Mouse (Mus musculus) midbrain, embryonic 14.5 days (tissue): Measurements from ENCODE around the gene Trpc1. TPM values are rescaled to one million over a fixed set of nuclear protein-coding genes. Genes with fewer than 3 reads are reported as not detected.
A peak's percentile ranks its signal among the peaks of the same experiment; 100 is the strongest.

Experiments
- ATAC-seq: fragments of 200-750 bp; cut with Nextera tagmentation; 2 replicates; pipeline ENCODE4 v1.8.0; 2017; ENCODE audit warnings: moderate number of reproducible peaks, moderate library complexity; ENCODE audit not compliant: low FRiP score, low TSS enrichment
- DNase-seq: peaks from one replicate; pipeline ENCODE4 v3.0.0-alpha.2; 2015
- H3K27ac ChIP-seq: fragments of 300-500 bp; sonication (generic); replicated peaks from 2 replicates; pipeline ENCODE4 v1.5.1; 2014; ENCODE audit warnings: mild to moderate bottlenecking, low read depth, low read length, moderate library complexity
- H3K27me3 ChIP-seq: fragments of 300-500 bp; sonication (generic); 2 replicates; pipeline ENCODE4 v1.6.1; 2014; ENCODE audit warnings: low read length, control low read depth, mixed read lengths; ENCODE audit not compliant: control insufficient read depth, insufficient read depth
- H3K36me3 ChIP-seq: fragments of 300-500 bp; sonication (generic); 2 replicates; pipeline ENCODE4 v1.6.1; 2014; ENCODE audit warnings: low read length, control low read depth; ENCODE audit not compliant: control insufficient read depth, insufficient read depth
- H3K4me1 ChIP-seq: fragments of 300-500 bp; sonication (generic); 2 replicates; pipeline ENCODE4 v1.6.1; 2014; ENCODE audit warnings: mild to moderate bottlenecking, antibody characterized with exemption, low read length, control low read depth; ENCODE audit not compliant: control insufficient read depth, insufficient read depth
- H3K4me2 ChIP-seq: fragments of 300-500 bp; sonication (generic); 2 replicates; pipeline ENCODE4 v1.6.1; 2014; ENCODE audit warnings: mild to moderate bottlenecking, low read length, moderate library complexity
- H3K4me3 ChIP-seq: fragments of 300-500 bp; sonication (generic); replicated peaks from 2 replicates; pipeline ENCODE4 v1.5.1; 2014; ENCODE audit warnings: low read depth, low read length
- H3K9ac ChIP-seq: fragments of 300-500 bp; sonication (generic); replicated peaks from 2 replicates; pipeline ENCODE4 v1.6.1; 2014; ENCODE audit warnings: mild to moderate bottlenecking, low read length, moderate library complexity
- H3K9me3 ChIP-seq: fragments of 300-500 bp; sonication (generic); 2 replicates; pipeline ENCODE4 v1.6.1; 2016; ENCODE audit warnings: low read length, control low read depth, mixed read lengths; ENCODE audit not compliant: control insufficient read depth
- WGBS: fragments of 180-500 bp; shearing (Covaris S2); extraction: QIAGEN DNeasy Blood & Tissue Kit; methylation state at CpG from one replicate; pipeline ENCODE4 v1.1.7; 2014; 5-methylcytosine and 5-hydroxymethylcytosine counted together
- polyA plus RNA-seq: library from polyadenylated mRNA; unstranded; fragments of >200 nt; fragmentation: Nextera tagmentation; extraction: Ambion mirVana; gene quantifications from 2 replicates; pipeline ENCODE4 v1.2.1, GENCODE M21; 2014

Gene Trpc1
- 10.1 and 10.5 TPM in 2 replicates for polyA plus RNA-seq

GRCm38 (mm10) chr9:95750037-95750511, at the start of gene Trpc1:
Trpc1 (minus strand) TSS chr9:95750375.
- peaks cover 11% of the 10 kb centered on the region; the same call in 1 of the 2 replicates for H3K4me1 ChIP-seq
- ATAC-seq, result peak; percentile 97
- under 1% methylated on average over 54 of the region's 56 CpGs for WGBS

GRCm38 (mm10) chr9:95796323-95796722, 46.1 kb upstream of the Trpc1 start:
- 87% methylated on average over 2 of the region's 2 CpGs for WGBS
- Histone ChIP-seq H3K4me2 (no peak overlapping the region), H3K4me3 (no peak overlapping the region), H3K27ac (no peak overlapping the region), H3K9ac (no peak overlapping the region), H3K9me3 (no peaks in the 10 kb centered on the region; the same call in 1 of the 2 replicates), H3K36me3 (no peaks in the 10 kb centered on the region), H3K4me1 (no peaks in the 10 kb centered on the region), H3K27me3 (no peaks in the 10 kb centered on the region)
- DNase-seq (no peak), ATAC-seq (no peak)

More at GRCm38 (mm10) chr9:95750037-95750511, at the start of gene Trpc1:
- H3K9ac ChIP-seq, result peak within 1 kb of the TSS; percentile 89
- H3K9me3 ChIP-seq, result no peaks in the 10 kb centered on the region
- peak within 1 kb of the TSS; percentile 94 for H3K4me3 ChIP-seq
- H3K27me3 ChIP-seq, result 0 out of 2 replicates have a peak, but pooled peaks cover 9% of the 10 kb centered on the region
- DNase-seq, result peak; percentile 95
- peak within 1 kb of the TSS; percentile 81 for H3K4me2 ChIP-seq
- H3K27ac ChIP-seq, result peak within 1 kb of the TSS; percentile 57
- H3K36me3 ChIP-seq, result no peaks in the 10 kb centered on the region

DNA sequence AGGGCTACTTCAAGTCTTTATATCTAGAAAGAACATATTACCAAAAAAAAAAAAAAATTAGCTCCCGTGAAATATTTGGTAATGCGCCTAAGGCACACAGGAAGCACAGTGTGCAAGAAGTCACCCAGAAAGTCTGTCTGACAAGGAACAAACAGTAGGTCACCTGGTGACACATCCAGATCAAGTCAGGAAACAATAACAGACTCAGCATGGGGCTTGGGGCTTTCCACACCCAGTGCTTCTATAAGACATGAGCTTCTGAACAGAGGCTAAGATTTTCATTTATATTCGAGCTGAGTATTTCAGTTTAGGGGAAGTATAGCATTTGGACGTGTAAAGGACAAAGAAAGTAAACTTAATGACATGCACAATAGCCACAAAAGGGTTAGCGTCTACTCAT, 45.7 kb upstream of the Trpc1 start:
- H3K4me1 ChIP-seq, result no peaks in the 10 kb centered on the region
- no peaks in the 10 kb centered on the region; the same call in 1 of the 2 replicates for H3K9me3 ChIP-seq
- H3K9ac ChIP-seq, result no peak overlapping the region
- H3K27me3 ChIP-seq, result no peaks in the 10 kb centered on the region
- 24% methylated on average over 5 of the region's 5 CpGs for WGBS
- ATAC-seq, result no peak
- H3K36me3 ChIP-seq, result no peaks in the 10 kb centered on the region
- no peak for DNase-seq
- no peak overlapping the region for H3K27ac ChIP-seq
- H3K4me3 ChIP-seq, result no peak overlapping the region
- H3K4me2 ChIP-seq, result no peak overlapping the region

DNA sequence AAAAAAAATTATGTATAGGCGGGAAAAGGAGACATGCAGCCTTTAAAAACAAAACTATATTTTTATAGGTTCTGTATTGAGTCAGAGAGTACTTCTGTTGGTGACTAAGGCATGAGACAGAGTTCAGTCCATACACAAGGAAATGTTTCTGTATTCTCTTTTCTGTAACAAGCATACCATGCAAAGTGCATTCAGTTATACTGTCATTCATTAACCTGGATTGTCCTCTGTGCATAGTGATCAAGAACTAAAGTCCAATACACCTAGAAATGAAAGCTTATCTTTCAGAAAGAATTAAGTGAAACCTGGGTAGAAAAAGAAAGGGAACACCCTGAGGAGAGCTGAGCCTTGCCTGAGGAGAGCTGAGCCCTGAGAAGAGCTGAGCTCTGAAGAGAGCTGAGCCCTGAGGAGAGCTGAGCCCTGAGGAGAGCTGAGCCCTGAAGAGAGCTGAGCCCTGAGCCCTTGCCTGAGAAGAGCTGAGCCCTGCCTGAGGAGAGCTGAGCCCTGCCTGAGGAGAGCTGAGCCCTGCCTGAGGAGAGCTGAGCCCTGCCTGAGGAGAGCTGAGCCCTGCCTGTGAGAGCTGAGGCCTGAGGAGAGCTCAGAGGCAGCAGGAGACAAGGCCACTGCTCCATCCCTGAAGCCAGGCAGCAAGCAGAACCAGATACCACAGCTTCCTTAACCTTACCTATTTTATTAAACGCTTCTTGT, 45.1 kb upstream of the Trpc1 start:
- H3K27ac ChIP-seq, result no peak overlapping the region

DNA sequence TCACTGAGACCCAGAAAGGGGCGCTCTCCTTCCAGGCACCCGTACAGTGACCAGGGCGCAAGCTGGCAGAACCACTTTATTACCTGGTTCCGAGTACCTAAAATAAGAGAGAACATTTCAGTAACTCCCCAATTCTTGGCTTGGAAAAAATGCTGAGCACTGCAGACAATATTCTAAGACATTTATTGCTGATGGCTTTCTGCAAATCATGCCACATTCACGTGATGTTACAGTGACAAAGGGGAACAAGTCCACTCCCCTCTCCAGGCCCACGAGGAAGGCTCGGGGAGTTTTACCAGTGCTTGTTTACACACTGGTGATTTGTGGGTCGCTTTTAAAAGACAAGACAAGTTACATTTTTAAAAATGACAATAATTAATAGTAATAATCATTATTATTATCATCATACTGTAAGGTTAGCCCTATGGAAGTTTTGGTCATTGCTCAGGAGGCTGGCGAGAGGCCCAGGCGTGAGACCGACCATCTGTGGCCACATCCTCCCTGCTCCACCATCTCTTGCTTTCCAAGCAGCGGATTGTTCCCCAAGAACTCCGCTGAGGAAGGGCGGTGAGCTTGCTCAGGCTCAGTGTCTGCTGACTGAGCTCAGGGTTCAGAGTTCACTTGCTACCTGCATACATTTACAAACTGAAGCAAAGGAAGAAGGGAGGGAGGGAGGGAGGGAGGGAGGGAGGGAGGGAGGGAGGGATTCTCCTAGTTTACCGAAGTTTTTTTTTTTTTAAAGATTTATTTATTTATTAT, 44.0 kb upstream of the Trpc1 start:
- no peak overlapping the region for H3K27ac ChIP-seq
- no peak overlapping the region for H3K4me3 ChIP-seq
- H3K9me3 ChIP-seq, result no peaks in the 10 kb centered on the region; the same call in 1 of the 2 replicates
- no peak overlapping the region for H3K9ac ChIP-seq
- 91% methylated on average over 15 of the region's 15 CpGs for WGBS
- ATAC-seq (no peak), DNase-seq (no peak)
- H3K36me3 ChIP-seq, result no peaks in the 10 kb centered on the region
- no peaks in the 10 kb centered on the region for H3K4me1 ChIP-seq
- no peak overlapping the region for H3K4me2 ChIP-seq
- no peaks in the 10 kb centered on the region for H3K27me3 ChIP-seq

More for the DNA sequence above, 45.1 kb upstream of the Trpc1 start:
- WGBS, result 83% methylated on average over 2 of the region's 2 CpGs
- Histone ChIP-seq H3K4me2 (no peak overlapping the region), H3K4me1 (no peaks in the 10 kb centered on the region), H3K4me3 (no peak overlapping the region), H3K9me3 (no peaks in the 10 kb centered on the region; the same call in 1 of the 2 replicates), H3K27me3 (no peaks in the 10 kb centered on the region), H3K36me3 (no peaks in the 10 kb centered on the region), H3K9ac (no peak overlapping the region)
- DNase-seq, result no peak
- no peak for ATAC-seq

DNA sequence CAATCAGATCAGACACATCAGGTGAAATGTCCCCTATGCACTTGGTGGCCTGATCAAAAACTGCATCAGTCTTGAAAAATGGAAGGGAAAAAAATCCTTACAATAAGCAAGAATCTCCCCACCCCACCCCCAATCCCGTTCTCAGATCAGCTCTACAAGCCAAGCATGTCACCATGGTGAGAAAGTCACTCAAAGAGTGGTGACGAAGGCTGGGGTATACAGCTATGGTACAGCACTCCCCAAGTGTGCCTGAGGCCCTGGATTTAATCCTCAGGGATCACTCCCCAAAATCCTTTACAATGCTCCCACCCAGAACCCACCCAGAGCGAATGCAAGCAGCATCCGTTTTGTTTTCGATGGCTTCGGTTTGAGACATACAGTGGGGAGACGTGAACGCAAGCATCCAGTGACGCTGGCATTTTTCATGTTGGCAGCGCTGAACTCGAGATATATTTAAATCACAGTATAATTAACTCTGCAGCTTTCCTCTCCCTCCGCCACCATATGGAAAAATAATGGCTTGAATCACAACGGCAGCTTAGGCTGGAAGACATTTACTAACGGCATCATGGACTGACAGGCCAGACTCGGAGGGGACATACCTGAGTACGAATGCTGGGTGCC, 34.8 kb upstream of the Trpc1 start:
- ATAC-seq, result no peak
- H3K27ac ChIP-seq, result no peak overlapping the region
- no peaks in the 10 kb centered on the region for H3K27me3 ChIP-seq
- H3K4me3 ChIP-seq, result no peak overlapping the region
- no peaks in the 10 kb centered on the region for H3K4me1 ChIP-seq
- no peak overlapping the region for H3K9ac ChIP-seq
- DNase-seq, result no peak
- 78% methylated on average over 16 of the region's 16 CpGs for WGBS
- no peak overlapping the region for H3K4me2 ChIP-seq
- no peaks in the 10 kb centered on the region for H3K36me3 ChIP-seq
- no peaks in the 10 kb centered on the region for H3K9me3 ChIP-seq

DNA sequence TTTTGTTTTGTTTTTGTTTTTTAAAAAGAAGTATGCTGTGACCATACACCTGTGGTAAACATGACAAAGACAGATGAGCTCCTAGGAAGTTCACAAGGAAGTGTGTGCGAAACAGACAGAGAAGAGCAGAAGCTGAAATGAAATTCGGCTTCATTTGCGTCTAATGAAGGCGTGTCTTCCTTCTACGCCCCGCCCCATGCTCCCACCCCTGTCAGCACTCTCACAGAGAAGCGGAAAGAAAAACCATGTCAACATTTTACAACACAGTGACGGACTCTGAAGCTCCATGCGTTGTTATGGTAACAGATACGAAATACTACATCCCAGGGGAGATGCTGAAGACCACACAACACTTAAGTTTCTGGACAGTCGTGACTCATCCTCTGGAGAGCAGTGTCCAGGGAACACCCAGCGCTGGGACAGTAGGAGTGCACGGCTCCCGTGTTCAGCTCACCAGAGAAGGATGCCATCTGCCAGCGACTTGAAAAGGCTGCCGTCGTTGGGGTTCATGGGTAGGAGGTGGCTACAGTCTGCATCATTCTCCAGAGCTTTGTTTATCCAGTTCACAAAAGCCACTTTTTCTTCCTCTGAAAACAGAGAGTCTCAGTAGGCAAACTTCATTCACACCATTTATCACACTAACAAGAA, 33.6 kb upstream of the Trpc1 start:
- DNase-seq, result no peak
- no peaks in the 10 kb centered on the region for H3K9me3 ChIP-seq
- H3K4me3 ChIP-seq, result no peak overlapping the region
- ATAC-seq, result no peak
- no peaks in the 10 kb centered on the region for H3K27me3 ChIP-seq
- H3K9ac ChIP-seq, result no peak overlapping the region
- H3K27ac ChIP-seq, result no peak overlapping the region
- 77% methylated on average over 17 of the region's 17 CpGs for WGBS
- no peaks in the 10 kb centered on the region for H3K36me3 ChIP-seq
- no peak overlapping the region for H3K4me2 ChIP-seq
- no peaks in the 10 kb centered on the region for H3K4me1 ChIP-seq

GRCm38 (mm10) chr9:95771671-95772070, 21.5 kb upstream of the Trpc1 start:
- Histone ChIP-seq H3K9ac (no peak overlapping the region), H3K9me3 (no peaks in the 10 kb centered on the region), H3K27ac (no peak overlapping the region), H3K4me3 (no peak overlapping the region), H3K4me2 (no peak overlapping the region), H3K4me1 (no peaks in the 10 kb centered on the region), H3K27me3 (no peaks in the 10 kb centered on the region), H3K36me3 (no peaks in the 10 kb centered on the region)
- ATAC-seq (no peak), DNase-seq (no peak)
- WGBS, result 88% methylated on average over 2 of the region's 2 CpGs
